Mouse (Mus musculus) spleen, adult 2 months (tissue): Measurements from ENCODE around the gene Arhgap4.

Experiments
- CTCF ChIP-seq: fragments of 200-500 bp; IDR thresholded peaks from 2 replicates; pipeline ENCODE4 v1.5.1; 2011; ENCODE audit warnings: mild to moderate bottlenecking, inconsistent platforms; ENCODE audit not compliant: insufficient read depth, insufficient read length, insufficient replicate concordance; ENCODE audit errors: extremely low read depth
- POLR2A ChIP-seq: fragments of 200-500 bp; IDR thresholded peaks from 2 replicates; pipeline ENCODE4 v1.6.1; 2011; ENCODE audit warnings: low read depth, low read length, inconsistent platforms

DNA sequence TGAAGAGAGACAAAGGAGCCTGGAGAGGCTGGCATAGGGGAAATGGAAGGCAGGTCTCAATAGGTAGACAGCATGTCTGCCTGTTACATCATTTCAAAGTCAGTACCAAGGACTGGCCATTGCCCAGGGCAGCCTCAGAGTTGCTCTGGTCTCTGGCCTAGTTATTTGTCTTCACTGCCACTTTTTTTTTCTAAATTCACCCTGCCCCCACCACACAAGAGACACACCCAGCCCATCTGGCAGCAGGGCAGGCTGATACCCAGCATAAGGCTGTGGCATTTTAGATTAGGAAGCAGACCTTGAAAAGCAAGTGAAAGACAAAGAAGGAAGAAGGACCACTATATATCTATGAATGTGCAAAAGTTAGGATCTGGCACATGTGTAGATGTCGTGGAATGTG lies 53.8 kb downstream of the Arhgap4 start:
- TF ChIP-seq POLR2A: no peak
- TF ChIP-seq CTCF: no peak
